Mouse (Mus musculus): ENCODE measurements around the gene Klk13.
"Not testable (repeated sequence)": the region's sequence is repeated elsewhere in the genome, so short reads cannot be mapped to it uniquely, and the experiment has no call there.

Gene Klk13

DNA sequence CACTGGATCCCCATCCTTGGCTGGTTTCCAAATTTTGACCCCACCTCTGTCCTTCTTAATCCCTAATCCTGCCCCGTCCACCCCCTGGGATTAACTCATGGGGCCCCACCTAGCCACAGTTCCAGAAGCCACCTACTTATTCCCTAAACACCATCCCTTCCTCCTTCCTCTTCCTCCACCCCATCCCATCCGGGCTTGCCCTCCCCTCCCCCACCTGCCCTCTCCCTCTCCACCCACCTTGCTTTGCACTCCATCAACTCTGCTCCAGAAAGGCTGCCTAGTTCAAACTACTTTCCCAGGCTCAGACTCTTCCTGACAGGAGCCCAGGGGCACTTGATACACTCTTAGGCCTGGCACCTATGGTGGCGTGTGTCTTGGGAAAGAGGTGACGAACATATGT, at the start of gene Klk13:
Klk13 (plus strand) TSS at position 301 of the 400 bp plus-strand sequence.
- no peak for DNase-seq (ENCODE audit: extremely low spot score)

- DNase-seq (ENCODE audit: extremely low spot score): no peak
Measured at GRCm38 (mm10) chr7:43662804-43663203, 49.6 kb upstream of the Klk13 start.

- not testable (repeated sequence) for DNase-seq (ENCODE audit: extremely low spot score)
Measured at GRCm38 (mm10) chr7:43667221-43667620, 45.1 kb upstream of the Klk13 start.

- peak; percentile 39 for DNase-seq (ENCODE audit: extremely low spot score)
Measured at GRCm38 (mm10) chr7:43668582-43668981, 43.8 kb upstream of the Klk13 start.

DNA sequence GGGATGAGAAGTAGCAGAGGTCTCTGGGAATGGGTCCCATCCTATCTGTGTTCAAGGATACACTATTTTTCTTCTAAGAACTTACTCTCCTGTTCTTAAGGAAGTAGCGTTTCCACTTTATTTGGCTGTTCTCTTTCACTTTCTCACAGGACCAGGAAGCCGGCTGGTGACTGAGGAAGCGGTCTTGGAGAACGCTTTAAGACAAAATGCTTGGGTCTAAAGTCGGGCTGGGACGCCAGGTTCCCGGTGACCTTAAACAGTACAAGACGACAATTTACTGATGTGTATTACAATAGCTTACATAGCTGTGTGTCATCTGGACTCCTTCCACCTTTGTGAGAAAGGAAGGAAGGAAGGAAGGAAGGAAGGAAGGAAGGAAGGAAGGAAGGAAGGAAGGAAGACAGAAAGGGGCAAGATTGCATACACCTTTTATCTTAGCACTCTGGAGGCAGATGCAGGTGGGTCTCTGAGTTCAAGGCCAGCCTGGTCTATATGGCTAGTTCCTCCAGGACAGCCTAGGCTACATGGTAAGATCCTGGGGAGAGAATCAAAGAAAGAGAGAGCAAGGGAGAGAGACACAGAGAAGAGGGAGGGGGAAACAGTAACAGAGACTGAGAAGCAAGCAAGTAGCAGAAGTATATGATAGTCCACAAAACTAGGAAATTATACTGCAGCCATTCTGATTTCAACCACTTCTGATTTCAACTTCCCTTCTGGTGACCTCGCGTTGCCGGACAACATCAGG, 41.1 kb upstream of the Klk13 start:
- DNase-seq (ENCODE audit: extremely low spot score): no peak

- DNase-seq (ENCODE audit: extremely low spot score): peak; percentile 83
Measured at GRCm38 (mm10) chr7:43671809-43672580, 40.4 kb upstream of the Klk13 start, which contains the start of gene Ctu1. TSS of gene Ctu1 (plus strand) at chr7:43672016.

GRCm38 (mm10) chr7:43672581-43673260, 39.6 kb upstream of the Klk13 start:
- peak; percentile 21 for DNase-seq (ENCODE audit: extremely low spot score)

- no peak for DNase-seq (ENCODE audit: extremely low spot score)
Measured at GRCm38 (mm10) chr7:43675091-43675490, 37.3 kb upstream of the Klk13 start.

DNA sequence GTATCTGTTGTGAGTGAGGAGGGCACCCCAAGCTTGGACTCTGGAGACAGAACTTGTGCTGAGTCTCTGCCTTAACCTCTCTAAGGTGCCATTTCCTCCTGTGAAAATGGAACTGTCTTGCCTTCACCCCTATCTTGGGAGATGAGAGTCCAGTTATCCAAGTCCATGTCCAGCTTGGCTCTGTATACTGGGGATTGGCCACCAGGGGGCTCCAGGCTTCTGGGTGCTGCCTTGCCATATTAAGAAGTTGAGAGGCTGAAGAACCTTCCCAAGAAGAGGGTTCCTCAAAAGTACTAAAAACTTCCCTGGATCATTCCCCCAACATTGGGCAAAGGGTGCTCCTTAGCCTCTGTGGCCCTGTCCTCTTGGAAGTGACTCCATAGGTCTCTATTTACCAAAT, 33.9 kb upstream of the Klk13 start:
- peak; percentile 27 for DNase-seq (ENCODE audit: extremely low spot score)

DNA sequence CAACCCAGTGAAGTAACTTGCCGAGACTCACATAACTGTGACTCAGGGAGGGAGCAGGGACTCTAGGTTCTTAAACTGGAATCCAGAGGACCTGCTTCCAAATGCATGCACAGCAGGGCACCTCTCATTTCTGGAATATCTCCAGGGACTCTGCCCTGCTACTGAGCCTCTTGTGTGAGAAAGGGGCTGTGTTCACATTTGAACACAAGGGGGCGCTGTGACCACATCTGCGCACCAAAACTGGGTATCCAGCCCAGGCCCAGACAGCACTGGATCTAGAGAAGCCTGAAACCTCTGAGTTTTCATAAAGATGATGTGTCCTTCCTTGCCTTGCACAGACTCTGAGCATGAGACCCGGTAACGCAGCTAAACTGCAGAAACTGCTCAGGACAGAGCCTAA, 31.4 kb upstream of the Klk13 start:
- DNase-seq (ENCODE audit: extremely low spot score): peak; percentile 66

DNA sequence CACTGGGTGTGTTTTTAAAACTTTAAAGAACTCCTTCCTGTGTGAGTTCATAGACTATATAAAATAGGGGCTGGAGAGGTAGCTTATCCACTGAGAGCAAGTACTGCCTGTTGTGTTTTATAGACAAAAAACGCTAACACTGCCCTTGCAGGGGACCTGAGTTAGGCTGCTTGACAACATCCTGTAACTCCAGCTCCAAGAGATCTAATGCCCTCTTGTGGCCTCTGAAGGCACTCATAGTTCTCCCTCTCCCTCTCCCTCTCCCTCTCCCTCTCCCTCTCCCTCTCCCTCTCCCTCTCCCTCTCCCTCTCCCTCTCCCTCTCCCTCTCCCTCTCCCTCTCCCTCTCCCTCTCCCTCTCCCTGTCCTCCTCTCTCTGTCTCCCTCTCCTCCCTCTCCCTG, 29.9 kb upstream of the Klk13 start:
- not testable (repeated sequence) for DNase-seq (ENCODE audit: extremely low spot score)

GRCm38 (mm10) chr7:43685088-43685487, 27.3 kb upstream of the Klk13 start:
- DNase-seq (ENCODE audit: extremely low spot score): no peak

DNA sequence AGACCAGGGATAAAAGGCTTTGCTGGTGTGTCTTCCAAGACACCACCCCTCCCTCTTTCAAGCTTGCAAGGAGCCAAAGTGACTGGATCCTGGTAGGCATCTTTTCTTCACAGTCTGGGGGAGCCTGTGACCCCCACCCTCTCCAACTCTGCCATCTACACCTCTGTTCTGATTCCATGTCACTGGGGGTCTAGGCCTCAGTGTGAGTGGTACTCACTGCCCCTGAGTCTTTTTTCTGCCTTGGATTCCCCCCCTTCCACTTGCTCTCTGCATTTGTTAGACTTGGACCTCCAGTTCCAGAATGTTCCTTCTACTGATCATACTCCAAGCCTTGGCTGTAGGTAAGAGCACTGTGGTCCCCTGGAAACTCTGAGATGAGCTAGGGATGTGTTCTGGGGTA, 22.2 kb upstream of the Klk13 start, which contains the start of gene Klk14:
Klk14 (plus strand) TSS at position 301 of the 400 bp plus-strand sequence.
- DNase-seq (ENCODE audit: extremely low spot score): no peak

GRCm38 (mm10) chr7:43710031-43710430, 2.3 kb upstream of the Klk13 start:
- DNase-seq (ENCODE audit: extremely low spot score): no peak

- DNase-seq (ENCODE audit: extremely low spot score): peak; percentile 6
Measured at GRCm38 (mm10) chr7:43712917-43713316, 550 bp downstream of the Klk13 start.

DNA sequence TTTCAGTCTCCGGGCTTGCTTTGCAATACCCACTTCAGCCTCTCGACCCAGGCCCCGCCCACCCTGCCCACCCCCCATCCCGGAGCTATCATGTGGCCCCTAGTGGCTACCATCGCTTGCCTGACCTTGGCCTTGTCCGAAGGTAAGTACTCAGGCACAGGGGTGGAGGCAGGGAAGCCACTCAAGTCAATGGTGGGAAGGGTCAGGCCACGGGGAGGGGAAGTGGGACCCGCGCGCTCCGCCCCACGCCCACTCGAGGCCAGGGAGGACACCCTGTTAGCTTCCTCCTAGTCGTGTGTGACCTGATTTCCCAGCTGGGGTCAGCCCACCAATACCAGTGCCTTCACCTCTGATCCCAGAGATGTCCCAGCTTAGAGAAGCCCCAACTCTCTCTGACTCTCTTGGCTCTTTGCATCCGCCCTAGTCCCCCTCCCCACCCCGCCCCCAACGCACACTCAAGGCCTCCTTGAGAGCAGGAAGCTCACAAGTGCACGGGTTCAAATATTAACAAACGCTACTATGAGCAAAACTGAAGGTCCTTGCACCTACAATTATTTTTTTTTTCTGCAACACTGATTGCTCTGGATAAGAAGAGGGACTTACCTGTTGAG, 1.5 kb downstream of the Klk13 start:
- no peak for DNase-seq (ENCODE audit: extremely low spot score)

- DNase-seq (ENCODE audit: extremely low spot score): no peak
Measured at GRCm38 (mm10) chr7:43747788-43748187, 35.4 kb downstream of the Klk13 start.

GRCm38 (mm10) chr7:43752806-43753205, 40.4 kb downstream of the Klk13 start:
- DNase-seq (ENCODE audit: extremely low spot score): no peak

- no peak for DNase-seq (ENCODE audit: extremely low spot score)
Measured at GRCm38 (mm10) chr7:43766484-43766883, 54.1 kb downstream of the Klk13 start.

- DNase-seq (ENCODE audit: extremely low spot score): no peak
Measured at GRCm38 (mm10) chr7:43768597-43768996, 56.2 kb downstream of the Klk13 start, which contains the start of gene Klk12. TSS of gene Klk12 (plus strand) at chr7:43768897.

DNA sequence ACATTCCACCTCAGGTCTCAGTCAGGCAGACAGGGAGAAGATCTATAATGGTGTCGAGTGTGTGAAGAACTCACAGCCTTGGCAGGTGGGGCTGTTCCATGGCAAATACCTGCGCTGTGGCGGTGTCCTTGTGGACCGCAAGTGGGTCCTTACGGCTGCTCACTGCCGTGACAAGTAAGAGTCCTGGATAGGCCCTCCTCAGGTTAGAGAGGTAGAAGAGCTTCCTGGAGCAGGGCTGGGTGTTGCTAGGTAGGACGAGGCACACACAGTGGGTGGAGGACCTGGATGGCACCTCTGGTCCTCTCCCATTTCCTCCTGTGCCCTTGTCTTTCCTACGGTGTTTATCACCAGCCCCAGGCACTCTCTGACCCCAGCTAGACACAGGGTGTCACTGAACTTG, 57.3 kb downstream of the Klk13 start:
- DNase-seq (ENCODE audit: extremely low spot score): no peak

- DNase-seq (ENCODE audit: extremely low spot score): no peak
Measured at GRCm38 (mm10) chr7:43770701-43771100, 58.3 kb downstream of the Klk13 start.
